Mouse (Mus musculus) liver, adult 2 months (tissue): ENCODE results near the gene Sec14l1.

Experiments
- CTCF ChIP-seq: fragments of 200-500 bp; IDR thresholded peaks from 2 replicates; pipeline ENCODE4 v1.5.1; 2011; ENCODE audit warnings: low read depth, low read length, control low read depth
- POLR2A ChIP-seq: fragments of 200-500 bp; IDR thresholded peaks from 2 replicates; pipeline ENCODE4 v1.6.1; 2011; ENCODE audit warnings: low read length, control low read depth; ENCODE audit not compliant: insufficient read depth; ENCODE audit errors: extremely low read depth

- TF ChIP-seq CTCF (no peak), POLR2A (no peak)
Observed at GRCm38 (mm10) chr11:117134776-117135387, 19.9 kb downstream of the Sec14l1 start.
